Mouse (Mus musculus) spleen, adult 2 months (tissue): Measurements from ENCODE around the gene Bri3. TPM values are rescaled to one million over a fixed set of nuclear protein-coding genes. Genes with fewer than 3 reads are reported as not detected.

Source experiments
- DNase-seq, 2 experiments: peaks; one replicate each; pipeline versions ENCODE4 v3.0.0 to v3.0.0-alpha.2; 2012 to 2021; ENCODE audit warnings: low spot score in 2 of 2, low read depth in 1 of 2
- H3K27ac ChIP-seq: fragments of 200-500 bp; 2 replicates; pipeline ENCODE4 v1.5.1; 2012; ENCODE audit warnings: low read length, inconsistent platforms; ENCODE audit not compliant: insufficient read depth
- H3K27me3 ChIP-seq: fragments of 200-500 bp; 2 replicates; pipeline ENCODE4 v1.6.1; 2012; ENCODE audit warnings: mild to moderate bottlenecking, moderate library complexity, low read length, inconsistent platforms; ENCODE audit not compliant: control insufficient read depth, insufficient read depth
- H3K36me3 ChIP-seq: fragments of 200-500 bp; 2 replicates; pipeline ENCODE4 v1.6.1; 2012; ENCODE audit warnings: mild to moderate bottlenecking, low read length, inconsistent platforms; ENCODE audit not compliant: control insufficient read depth, insufficient read depth
- H3K4me1 ChIP-seq: fragments of 200-500 bp; 2 replicates; pipeline ENCODE4 v1.6.1; 2011; ENCODE audit warnings: inconsistent platforms; ENCODE audit not compliant: control insufficient read depth, insufficient read depth, insufficient read length
- H3K4me3 ChIP-seq: fragments of 200-500 bp; 2 replicates; pipeline ENCODE4 v1.5.1; 2011; ENCODE audit warnings: mild to moderate bottlenecking, inconsistent platforms; ENCODE audit not compliant: insufficient read depth, insufficient read length; ENCODE audit errors: extremely low read depth
- CTCF ChIP-seq: fragments of 200-500 bp; IDR thresholded peaks from 2 replicates; pipeline ENCODE4 v1.5.1; 2011; ENCODE audit warnings: mild to moderate bottlenecking, inconsistent platforms; ENCODE audit not compliant: insufficient read depth, insufficient read length, insufficient replicate concordance; ENCODE audit errors: extremely low read depth
- POLR2A ChIP-seq: fragments of 200-500 bp; IDR thresholded peaks from 2 replicates; pipeline ENCODE4 v1.6.1; 2011; ENCODE audit warnings: low read depth, low read length, inconsistent platforms
- WGBS: fragments of 180-500 bp; shearing (Covaris S2); methylation state at CpG from one replicate; pipeline ENCODE4 v1.1.7; 2018; 5-methylcytosine and 5-hydroxymethylcytosine counted together
- polyA plus RNA-seq: library from polyadenylated mRNA; depleted of rRNA; stranded (reverse); fragments of >200 nt; gene quantifications from 2 replicates; pipeline ENCODE4 v1.2.3, GENCODE M21; 2012

The Bri3 gene
- polyA plus RNA-seq, 1 experiment = 50.2 TPM

- WGBS = 97% methylated on average over 15 of the region's 15 CpGs
- no peak for DNase-seq
- Histone ChIP-seq H3K27me3 (no peaks in the 10 kb centered on the region), H3K27ac (no peak overlapping the region), H3K4me3 (no peak overlapping the region), H3K4me1 (no peaks in the 10 kb centered on the region), H3K36me3 (peaks cover 44% of the 10 kb centered on the region)
- TF ChIP-seq POLR2A = no peak
- TF ChIP-seq CTCF = no peak
Observed at GRCm38 (mm10) chr5:144206069-144206468, 38.2 kb upstream of the Bri3 start.

GRCm38 (mm10) chr5:144207478-144207877 lies 36.8 kb upstream of the Bri3 start:
- no peak for TF ChIP-seq POLR2A
- peak; percentile 76; the same call in 1 of the 2 replicates for TF ChIP-seq CTCF

GRCm38 (mm10) chr5:144214453-144214852 lies 29.8 kb upstream of the Bri3 start:
- WGBS = 54% methylated on average over 7 of the region's 7 CpGs
- H3K4me3 ChIP-seq = no peak overlapping the region
- DNase-seq = peak in 1 of 2 experiments; percentile 62
- H3K36me3 ChIP-seq = peaks cover 30% of the 10 kb centered on the region
- no peak overlapping the region for H3K27ac ChIP-seq
- TF ChIP-seq CTCF (peak; percentile 93), POLR2A (no peak)
- H3K4me1 ChIP-seq = peaks cover 7% of the 10 kb centered on the region; the same call in 1 of the 2 replicates
- no peaks in the 10 kb centered on the region for H3K27me3 ChIP-seq

More at GRCm38 (mm10) chr5:144207478-144207877, 36.8 kb upstream of the Bri3 start:
- no peaks in the 10 kb centered on the region for H3K4me1 ChIP-seq
- H3K27me3 ChIP-seq = no peaks in the 10 kb centered on the region
- H3K4me3 ChIP-seq = no peak overlapping the region
- no peak overlapping the region for H3K27ac ChIP-seq
- 62% methylated on average over 11 of the region's 11 CpGs for WGBS
- peaks cover 48% of the 10 kb centered on the region for H3K36me3 ChIP-seq
- no peak for DNase-seq

- peaks cover 17% of the 10 kb centered on the region for H3K36me3 ChIP-seq
- peaks cover 10% of the 10 kb centered on the region; the same call in 1 of the 2 replicates for H3K4me1 ChIP-seq
- DNase-seq = no peak
- 33% methylated on average over 2 of the region's 2 CpGs for WGBS
- no peak overlapping the region for H3K4me3 ChIP-seq
- no peaks in the 10 kb centered on the region for H3K27me3 ChIP-seq
- no peak for TF ChIP-seq POLR2A
- TF ChIP-seq CTCF = no peak
- H3K27ac ChIP-seq = no peak overlapping the region
Observed at GRCm38 (mm10) chr5:144215992-144216391, 28.2 kb upstream of the Bri3 start.

- peaks cover 10% of the 10 kb centered on the region for H3K36me3 ChIP-seq
- 79% methylated on average over 7 of the region's 7 CpGs for WGBS
- no peaks in the 10 kb centered on the region for H3K27me3 ChIP-seq
- TF ChIP-seq POLR2A (no peak), CTCF (no peak)
- DNase-seq = no peak
- no peak overlapping the region for H3K27ac ChIP-seq
- no peak overlapping the region for H3K4me3 ChIP-seq
- H3K4me1 ChIP-seq = peaks cover 25% of the 10 kb centered on the region; the same call in 1 of the 2 replicates
Observed at GRCm38 (mm10) chr5:144218061-144218460, 26.2 kb upstream of the Bri3 start.

GRCm38 (mm10) chr5:144219306-144219705 lies 24.9 kb upstream of the Bri3 start:
- WGBS = 77% methylated on average over 12 of the region's 12 CpGs
- Histone ChIP-seq H3K4me1 (peaks cover 25% of the 10 kb centered on the region; the same call in 1 of the 2 replicates), H3K27me3 (no peaks in the 10 kb centered on the region), H3K27ac (no peak overlapping the region; the same call in 1 of the 2 replicates), H3K4me3 (no peak overlapping the region), H3K36me3 (peaks cover 5% of the 10 kb centered on the region; the same call in 1 of the 2 replicates)
- TF ChIP-seq CTCF = no peak
- TF ChIP-seq POLR2A = no peak
- DNase-seq = no peak

GRCm38 (mm10) chr5:144219936-144220335 lies 24.3 kb upstream of the Bri3 start:
- DNase-seq = no peak
- Histone ChIP-seq H3K36me3 (peaks cover 5% of the 10 kb centered on the region; the same call in 1 of the 2 replicates), H3K4me1 (peaks cover 25% of the 10 kb centered on the region; the same call in 1 of the 2 replicates), H3K4me3 (no peak overlapping the region), H3K27ac (no peak overlapping the region), H3K27me3 (no peaks in the 10 kb centered on the region)
- WGBS = 86% methylated on average over 5 of the region's 5 CpGs
- TF ChIP-seq CTCF (no peak), POLR2A (no peak)
